Comparison of ENCODE assay signal across 8 mouse cellular contexts in genomic region chr15:82244115-82244804, GRCm38 (mm10). TPM values are rescaled to one million over a fixed set of nuclear protein-coding genes. Genes with fewer than 3 reads are reported as not detected.
DNase-seq lines count a peak whose midpoint lies in the region; ATAC-seq and TF ChIP-seq lines count a peak whose summit lies in the region.

Cenpm (minus strand) TSS chr15:82244748.

- peak within 1 kb of the TSS; percentile 78 to 81 for H3K4me3 ChIP-seq in MEL (ENCODE audit: control insufficient read depth in 1 of 2, insufficient read depth in 1 of 2, low read depth in 2 of 2, low read length in 2 of 2)
- H3K4me3 ChIP-seq in cerebellum, adult 2 months (replicated peaks; ENCODE audit: insufficient read depth, low read depth, low read length) = peak within 1 kb of the TSS; percentile 65
- peak within 1 kb of the TSS; percentile 80 for H3K4me3 ChIP-seq in hindbrain, embryonic 10.5 days
- H3K4me3 ChIP-seq in lung, postnatal 0 days (ENCODE audit: low read depth, low read length) = peak within 1 kb of the TSS; percentile 69

- peak; percentile 95 for DNase-seq in MEL (ENCODE audit: low read depth, low spot score)
- peak; percentile 91 to 95 for DNase-seq in cerebellum, adult 2 months
- DNase-seq in forelimb bud, embryonic 11.5 days (ENCODE audit: low read depth, low spot score) = peak; percentile 86
- DNase-seq in hindbrain, embryonic 10.5 days (ENCODE audit: low spot score) = peak; percentile 94
- DNase-seq in layer of hippocampus, adult 9-11 months = peak; percentile 87
- DNase-seq in lung, postnatal 0 days (ENCODE audit: low spot score) = peak; percentile 92
- DNase-seq in ovary, postnatal 14 days (ENCODE audit: low spot score) = peak; percentile 80
- peak; percentile 94 for DNase-seq in thymus, postnatal 14 days

- H3K9ac ChIP-seq in MEL (ENCODE audit: control insufficient read depth, low read depth, low read length, poor library complexity, severe bottlenecking) = peak within 1 kb of the TSS; percentile 86
- H3K9ac ChIP-seq in lung, postnatal 0 days (replicated peaks; ENCODE audit: low read depth) = 0 out of 2 replicates have a peak within 1 kb of the TSS, but pooled peaks have one; percentile 23

- TF ChIP-seq EP300 in MEL (IDR thresholded peaks at IDR 0.05; ENCODE audit: low read depth in 1 of 2, low read length in 2 of 2) = no peak
- no peak for TF ChIP-seq EP300 in lung, postnatal 0 days (IDR thresholded peaks at IDR 0.05)

- peak within 1 kb of the TSS; percentile 81 for H3K4me2 ChIP-seq in lung, postnatal 0 days (replicated peaks; ENCODE audit: low read depth, low read length)

- H3K27ac ChIP-seq in MEL (ENCODE audit: control insufficient read depth, low read depth, low read length) = peak within 1 kb of the TSS; percentile 92
- H3K27ac ChIP-seq in cerebellum, adult 2 months (ENCODE audit: insufficient read depth, low read length) = no peak within 1 kb of the TSS
- H3K27ac ChIP-seq in hindbrain, embryonic 10.5 days = peak within 1 kb of the TSS; percentile 96
- no peak within 1 kb of the TSS for H3K27ac ChIP-seq in lung, postnatal 0 days (ENCODE audit: low read length)

- peak; percentile 99 for ATAC-seq in lung, postnatal 0 days

- peaks cover 0 to 4% of the 10 kb centered on the region in 2 experiments; a peak in 2 of 4 replicates for H3K36me3 ChIP-seq in MEL (ENCODE audit: control insufficient read depth in 1 of 2, insufficient read depth in 2 of 2, low read length in 2 of 2)
- H3K36me3 ChIP-seq in hindbrain, embryonic 10.5 days = peaks cover 12% of the 10 kb centered on the region
- no peaks in the 10 kb centered on the region for H3K36me3 ChIP-seq in lung, postnatal 0 days (ENCODE audit: insufficient read depth, low read length)

- no peak for TF ChIP-seq RAD21 in MEL (IDR thresholded peaks at IDR 0.05; ENCODE audit: low read depth, low read length)

- H3K9me3 ChIP-seq in MEL (replicated peaks; ENCODE audit: insufficient read depth, low read length) = no peaks in the 10 kb centered on the region
- no peaks in the 10 kb centered on the region for H3K9me3 ChIP-seq in hindbrain, embryonic 10.5 days
- no peaks in the 10 kb centered on the region for H3K9me3 ChIP-seq in lung, postnatal 0 days (ENCODE audit: low read length)

- TF ChIP-seq POLR2A in MEL (IDR thresholded peaks at IDR 0.05; ENCODE audit: control insufficient read depth in 1 of 2, insufficient read depth in 1 of 2, low read depth in 1 of 2, low read length in 2 of 2, poor library complexity in 1 of 2) = peak; percentile 54 to 66; a peak in 3 of 4 replicates
- TF ChIP-seq POLR2A in cerebellum, adult 2 months (IDR thresholded peaks at IDR 0.05; ENCODE audit: borderline replicate concordance, insufficient read depth, low read length) = 0 out of 2 replicates have a peak, but pooled peaks have one; percentile 10

- H3K27me3 ChIP-seq in MEL (ENCODE audit: control insufficient read depth in 1 of 2, insufficient read depth in 2 of 2, low read length in 2 of 2) = peaks cover 2 to 3% of the 10 kb centered on the region in 2 experiments; a peak in 3 of 4 replicates
- no peaks in the 10 kb centered on the region for H3K27me3 ChIP-seq in cerebellum, adult 2 months (ENCODE audit: control insufficient read depth, insufficient read depth, low read length)
- H3K27me3 ChIP-seq in hindbrain, embryonic 10.5 days (ENCODE audit: insufficient read depth, poor library complexity, severe bottlenecking) = peaks cover 3% of the 10 kb centered on the region; the same call in 1 of the 2 replicates
- no peaks in the 10 kb centered on the region for H3K27me3 ChIP-seq in lung, postnatal 0 days (replicated peaks; ENCODE audit: insufficient read depth, low read length)

- no peak for TF ChIP-seq CTCF in MEL (IDR thresholded peaks at IDR 0.05 in 2 of 3, conservative IDR thresholded peaks at IDR 0.05 in 1 of 3; ENCODE audit: control insufficient read depth in 1 of 3, insufficient read depth in 1 of 3, low read depth in 2 of 3, low read length in 3 of 3, poor library complexity in 1 of 3, severe bottlenecking in 1 of 3)
- no peak for TF ChIP-seq CTCF in cerebellum, adult 2 months (IDR thresholded peaks at IDR 0.05; ENCODE audit: borderline replicate concordance, insufficient read depth, low read depth, low read length)
- no peak for TF ChIP-seq CTCF in lung, postnatal 0 days (IDR thresholded peaks at IDR 0.05)

- H3K79me2 ChIP-seq in MEL (ENCODE audit: control insufficient read depth, insufficient read depth, low read length, poor library complexity) = peaks cover 1% of the 10 kb centered on the region; the same call in 1 of the 2 replicates

- H3K4me1 ChIP-seq in MEL (ENCODE audit: control insufficient read depth in 1 of 2, insufficient read depth in 2 of 2, low read length in 2 of 2) = peaks cover 0 to 6% of the 10 kb centered on the region in 2 experiments; a peak in 2 of 4 replicates
- H3K4me1 ChIP-seq in cerebellum, adult 2 months (ENCODE audit: control insufficient read depth, insufficient read depth, low read length) = no peaks in the 10 kb centered on the region
- peaks cover 14% of the 10 kb centered on the region for H3K4me1 ChIP-seq in hindbrain, embryonic 10.5 days (replicated peaks)
- H3K4me1 ChIP-seq in lung, postnatal 0 days (ENCODE audit: insufficient read depth, low read depth, low read length) = peaks cover 5% of the 10 kb centered on the region; the same call in 1 of the 2 replicates

- WGBS in cerebellum, adult 2 months = under 1% methylated on average over 65 of the region's 65 CpGs
- WGBS in hindbrain, embryonic 10.5 days = under 1% methylated on average over 65 of the region's 65 CpGs
- WGBS in lung, postnatal 0 days = under 1% methylated on average over 59 of the region's 65 CpGs

TF ChIP-seq in MEL, 35 proteins besides CTCF, POLR2A, EP300 and RAD21:
- TF ChIP-seq MYC (IDR thresholded peaks at IDR 0.05; ENCODE audit: low read depth, low read length) = no peak
- TF ChIP-seq E2F4 (IDR thresholded peaks at IDR 0.05; ENCODE audit: borderline replicate concordance, low read depth, low read length) = 0 out of 2 replicates have a peak, but pooled peaks have one; percentile 30
- TF ChIP-seq NELFE (IDR thresholded peaks at IDR 0.05; ENCODE audit: low read depth, low read length) = peak; percentile 65
- peak; percentile 20 for TF ChIP-seq SIN3A (IDR thresholded peaks at IDR 0.05; ENCODE audit: low read length)
- peak; percentile 66 for TF ChIP-seq NRF1 (IDR thresholded peaks at IDR 0.05; ENCODE audit: insufficient read depth, low read depth, low read length, poor library complexity, severe bottlenecking)
- TF ChIP-seq ZMIZ1 (IDR thresholded peaks at IDR 0.05; ENCODE audit: low read depth, low read length) = 0 out of 2 replicates have a peak, but pooled peaks have one; percentile 26
- TF ChIP-seq TBP (IDR thresholded peaks at IDR 0.05; ENCODE audit: low read depth, low read length) = no peak
- TF ChIP-seq MAX (IDR thresholded peaks at IDR 0.05; ENCODE audit: low read length) = peak; percentile 56

RNA-seq across cellular contexts. Expression of gene Cenpm, which starts in this region (rescaled TPM):
- total RNA-seq in MEL (2012; rRNA removed) = 23.5 and 23.7 TPM in 2 replicates
- polyA plus RNA-seq in MEL (2012; ENCODE audit: insufficient read depth in 1 of 2, insufficient read length in 2 of 2, low read depth in 1 of 2, low replicate concordance in 2 of 2, missing spikeins in 1 of 2) = 10 to 100 TPM in 1 of 2 experiments, not detected in 1; 56.3 TPM
- 3.2 and 3.6 TPM in 2 replicates for polyA plus RNA-seq in cerebellum, adult 2 months (2012; rRNA removed)
- 86.2 and 92.6 TPM in 2 replicates for polyA plus RNA-seq in hindbrain, embryonic 10.5 days (2016; fragmentation: Nextera tagmentation; extraction: Ambion mirVana)
- 3.9 and 4.3 TPM in 2 replicates for polyA plus RNA-seq in lung, postnatal 0 days (2015; fragmentation: Nextera tagmentation; extraction: Ambion mirVana)

Comparison
In these comparisons a context has a peak if more than half of its experiments do, and no peak if none do; other contexts are left out.
1. H3K27ac ChIP-seq: peak in MEL (single experiment) and hindbrain, embryonic 10.5 days (single experiment); none in cerebellum, adult 2 months (single experiment) and lung, postnatal 0 days (single experiment).
2. Peak in every context shown above with its lines, with median percentiles within 50 percentile points of each other: DNase-seq and H3K4me3 ChIP-seq.